Mouse (Mus musculus) neural tube, embryonic 14.5 days (tissue): Measurements from ENCODE around the gene Camkmt. TPM values are rescaled to one million over a fixed set of nuclear protein-coding genes. Genes with fewer than 3 reads are reported as not detected.
A peak's percentile ranks its signal among the peaks of the same experiment; 100 is the strongest.

Experiments
- ATAC-seq: fragments of 200-750 bp; cut with Nextera tagmentation; 2 replicates; pipeline ENCODE4 v1.8.0; 2017; ENCODE audit warnings: low read depth, mild to moderate bottlenecking, moderate TSS enrichment, moderate library complexity
- H3K27ac ChIP-seq: fragments of 300-500 bp; sonication (generic); 2 replicates; pipeline ENCODE4 v1.5.1; 2014; ENCODE audit warnings: low read depth, mild to moderate bottlenecking, control low read depth, low read length, moderate library complexity, mixed read lengths
- H3K27me3 ChIP-seq: fragments of 300-500 bp; sonication (generic); 2 replicates; pipeline ENCODE4 v1.6.1; 2014; ENCODE audit warnings: low read length; ENCODE audit not compliant: control insufficient read depth, insufficient read depth
- H3K36me3 ChIP-seq: fragments of 300-500 bp; sonication (generic); 2 replicates; pipeline ENCODE4 v1.6.1; 2014; ENCODE audit warnings: low read length, mixed read lengths; ENCODE audit not compliant: control insufficient read depth, insufficient read depth
- H3K4me1 ChIP-seq: fragments of 300-500 bp; sonication (generic); 2 replicates; pipeline ENCODE4 v1.6.1; 2014; ENCODE audit warnings: low read length; ENCODE audit not compliant: control insufficient read depth, insufficient read depth
- H3K4me2 ChIP-seq: fragments of 300-500 bp; sonication (generic); 2 replicates; pipeline ENCODE4 v1.6.1; 2014; ENCODE audit warnings: mild to moderate bottlenecking, low read depth, low read length, control low read depth
- H3K4me3 ChIP-seq: fragments of 300-500 bp; sonication (generic); 2 replicates; pipeline ENCODE4 v1.5.1; 2014; ENCODE audit warnings: low read depth, low read length, control low read depth, mixed read lengths
- H3K9ac ChIP-seq: fragments of 300-500 bp; sonication (generic); replicated peaks from 2 replicates; pipeline ENCODE4 v1.6.1; 2014; ENCODE audit warnings: low read depth, mild to moderate bottlenecking, control low read depth, low read length, mixed read lengths
- H3K9me3 ChIP-seq: fragments of 300-500 bp; sonication (generic); 2 replicates; pipeline ENCODE4 v1.6.1; 2016; ENCODE audit warnings: low read length; ENCODE audit not compliant: control insufficient read depth
- WGBS: fragments of 180-500 bp; shearing (Covaris S2); extraction: QIAGEN DNeasy Blood & Tissue Kit; methylation state at CpG from one replicate; pipeline ENCODE4 v1.1.7; 2014; 5-methylcytosine and 5-hydroxymethylcytosine counted together
- polyA plus RNA-seq: library from polyadenylated mRNA; unstranded; fragments of >200 nt; fragmentation: Nextera tagmentation; extraction: Ambion mirVana; gene quantifications from 2 replicates; pipeline ENCODE4 v1.2.1, GENCODE M21; 2014

Camkmt gene
- polyA plus RNA-seq, 1 experiment from 2014 or later, result 24.5 TPM

DNA sequence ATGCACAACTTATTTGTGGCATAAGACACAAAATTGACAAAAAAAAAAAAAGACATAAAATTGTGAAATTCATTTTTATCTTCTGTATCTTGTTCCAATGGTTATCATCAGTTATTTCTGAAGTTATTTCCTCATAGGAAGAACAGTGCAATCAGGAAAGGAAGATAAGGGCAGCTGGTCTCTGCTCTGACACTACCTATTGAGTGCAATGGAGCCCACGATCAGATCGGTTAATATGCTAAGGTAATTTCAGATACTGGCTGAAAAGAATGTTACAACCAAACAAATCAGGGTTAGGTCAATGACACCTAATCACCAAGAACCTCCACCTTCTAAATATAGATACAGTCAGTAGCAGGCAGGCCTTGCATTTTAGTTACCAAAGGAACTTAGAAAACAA is 5.0 kb upstream of the Camkmt start:
- ATAC-seq, result no peak
- no peak overlapping the region for H3K9ac ChIP-seq
- no peaks in the 10 kb centered on the region for H3K27me3 ChIP-seq
- no peak overlapping the region for H3K27ac ChIP-seq
- H3K36me3 ChIP-seq, result 0 out of 2 replicates have a peak, but pooled peaks cover 3% of the 10 kb centered on the region
- peaks cover 14% of the 10 kb centered on the region for H3K4me1 ChIP-seq
- no peak overlapping the region for H3K4me2 ChIP-seq
- no peak overlapping the region for H3K4me3 ChIP-seq
- no peaks in the 10 kb centered on the region for H3K9me3 ChIP-seq
- 92% methylated on average over 2 of the region's 2 CpGs for WGBS

DNA sequence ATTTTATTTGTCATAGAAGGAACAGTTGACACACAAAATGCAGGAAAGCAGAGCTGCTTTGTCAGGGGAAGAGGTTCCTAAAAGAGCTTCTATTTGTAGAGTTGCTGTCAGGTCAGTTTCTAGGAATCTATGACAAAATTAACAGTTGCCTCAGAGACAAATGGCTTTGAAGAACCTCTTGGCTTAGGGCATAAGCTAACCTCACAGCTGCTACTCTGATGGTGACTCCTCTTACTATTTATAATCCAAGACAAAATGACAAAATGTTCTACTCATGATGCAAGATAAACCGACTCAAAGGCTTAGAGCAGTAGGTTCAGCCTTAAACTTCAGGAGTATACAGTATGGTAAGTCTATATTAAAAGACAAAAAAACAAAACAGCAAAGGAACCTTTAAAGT is 3.9 kb upstream of the Camkmt start:
- Histone ChIP-seq H3K27ac (no peak overlapping the region), H3K36me3 (no peaks in the 10 kb centered on the region), H3K4me2 (no peak overlapping the region), H3K27me3 (no peaks in the 10 kb centered on the region), H3K4me1 (peaks cover 14% of the 10 kb centered on the region), H3K9me3 (no peaks in the 10 kb centered on the region), H3K4me3 (no peak overlapping the region), H3K9ac (no peak overlapping the region)
- 96% methylated on average over 1 of the region's 1 CpGs for WGBS
- ATAC-seq, result no peak

DNA sequence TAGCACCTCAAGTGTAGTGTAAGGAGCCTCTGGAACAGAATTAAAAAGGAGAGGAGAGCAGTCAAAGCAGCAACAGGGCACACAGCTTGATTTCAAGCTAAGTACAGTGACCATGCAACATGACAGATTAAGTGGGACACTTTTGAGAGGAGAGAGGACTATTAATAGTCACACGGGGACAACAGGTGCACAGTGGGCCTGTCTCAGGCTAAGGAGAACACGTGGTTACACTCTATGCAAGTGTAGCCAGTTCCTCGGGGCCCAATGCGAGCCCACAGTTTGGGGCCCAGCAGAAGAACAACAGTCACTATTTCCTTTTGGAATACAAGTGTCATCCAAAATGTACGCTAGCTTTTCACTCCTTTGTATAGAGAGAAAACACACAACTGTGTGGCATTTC is 2.8 kb upstream of the Camkmt start:
- Histone ChIP-seq H3K4me3 (no peak overlapping the region), H3K27ac (no peak overlapping the region), H3K4me1 (peaks cover 14% of the 10 kb centered on the region), H3K9ac (no peak overlapping the region), H3K27me3 (no peaks in the 10 kb centered on the region), H3K36me3 (no peaks in the 10 kb centered on the region), H3K9me3 (no peaks in the 10 kb centered on the region), H3K4me2 (no peak overlapping the region)
- no peak for ATAC-seq
- WGBS, result 94% methylated on average over 5 of the region's 5 CpGs

DNA sequence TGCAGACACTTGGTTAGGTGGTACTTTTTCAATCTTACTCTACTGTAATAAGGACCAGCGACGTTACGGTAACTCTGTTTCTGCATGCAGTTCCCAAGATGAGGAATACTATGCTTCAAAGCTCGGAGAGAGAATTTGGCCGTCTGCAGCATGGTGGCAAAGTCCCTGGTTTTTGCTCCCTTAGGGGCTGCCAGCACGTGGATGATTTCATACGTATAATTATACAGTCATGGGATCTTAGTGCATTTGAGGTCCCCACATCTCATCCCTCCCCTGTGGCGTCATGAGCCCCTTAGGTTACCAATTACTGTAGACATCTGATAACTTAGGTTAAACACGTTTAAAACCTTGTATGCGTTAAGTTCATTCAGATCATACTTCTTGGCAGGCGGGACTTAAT is 2.0 kb upstream of the Camkmt start:
- no peaks in the 10 kb centered on the region for H3K27me3 ChIP-seq
- H3K9ac ChIP-seq, result no peak overlapping the region
- H3K4me1 ChIP-seq, result peaks cover 14% of the 10 kb centered on the region
- H3K9me3 ChIP-seq, result no peaks in the 10 kb centered on the region
- no peak overlapping the region for H3K27ac ChIP-seq
- H3K4me3 ChIP-seq, result no peak overlapping the region
- H3K4me2 ChIP-seq, result peak overlapping the region; percentile 64; the same call in 1 of the 2 replicates
- 90% methylated on average over 11 of the region's 11 CpGs for WGBS
- ATAC-seq, result no peak
- H3K36me3 ChIP-seq, result no peaks in the 10 kb centered on the region

DNA sequence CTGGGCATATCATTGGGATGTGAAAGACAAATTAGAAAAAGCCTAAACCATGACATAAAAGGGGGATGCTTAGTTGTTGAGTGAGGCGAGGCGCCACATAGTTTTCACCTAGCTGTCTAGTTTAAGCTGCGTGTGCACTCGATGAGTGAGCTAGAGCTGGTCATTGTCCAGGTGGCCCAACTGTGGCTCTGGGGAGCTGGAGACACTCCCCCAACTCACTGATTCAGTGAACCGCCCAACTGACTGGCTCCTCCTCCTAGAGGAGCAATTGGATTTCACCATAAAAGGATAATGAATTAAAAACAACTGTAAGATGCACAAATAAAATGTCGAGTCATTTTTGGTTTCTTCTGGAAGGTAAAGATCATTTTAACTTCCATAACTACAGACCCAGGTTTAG is 1.3 kb upstream of the Camkmt start:
- Histone ChIP-seq H3K9me3 (no peaks in the 10 kb centered on the region), H3K27me3 (no peaks in the 10 kb centered on the region), H3K4me3 (peak overlapping the region; percentile 79), H3K9ac (peak overlapping the region; percentile 92; the same call in 1 of the 2 replicates), H3K4me1 (peaks cover 14% of the 10 kb centered on the region), H3K4me2 (peak overlapping the region; percentile 64), H3K36me3 (no peaks in the 10 kb centered on the region), H3K27ac (no peak overlapping the region)
- ATAC-seq, result no peak
- WGBS, result 52% methylated on average over 6 of the region's 6 CpGs

DNA sequence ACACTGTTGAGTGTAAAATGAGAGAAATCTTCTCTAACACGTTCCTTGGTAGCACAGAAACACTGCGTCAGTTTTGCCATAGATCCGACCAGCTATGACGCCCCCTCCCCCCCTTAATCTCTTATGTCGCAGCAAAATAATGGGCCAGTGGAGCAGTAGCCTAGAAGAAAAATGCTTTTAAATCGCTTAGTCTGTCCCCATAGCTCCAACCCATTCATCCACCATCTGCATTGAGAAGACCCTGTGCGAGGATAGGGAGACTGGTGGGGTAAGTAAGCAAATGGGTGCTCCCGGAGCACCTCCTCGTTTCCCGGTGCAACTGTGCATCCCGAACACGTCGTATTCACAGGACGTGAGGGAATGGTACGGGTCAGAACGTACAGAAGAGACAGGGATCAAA is 731 bp upstream of the Camkmt start:
- H3K9me3 ChIP-seq, result no peaks in the 10 kb centered on the region
- peak overlapping the region; percentile 64 for H3K4me2 ChIP-seq
- ATAC-seq, result peak; percentile 18
- peak overlapping the region; percentile 93 for H3K27ac ChIP-seq
- H3K4me1 ChIP-seq, result peaks cover 14% of the 10 kb centered on the region
- no peaks in the 10 kb centered on the region for H3K36me3 ChIP-seq
- H3K27me3 ChIP-seq, result no peaks in the 10 kb centered on the region
- peak overlapping the region; percentile 92 for H3K9ac ChIP-seq
- H3K4me3 ChIP-seq, result peak overlapping the region; percentile 79
- under 1% methylated on average over 16 of the region's 16 CpGs for WGBS

DNA sequence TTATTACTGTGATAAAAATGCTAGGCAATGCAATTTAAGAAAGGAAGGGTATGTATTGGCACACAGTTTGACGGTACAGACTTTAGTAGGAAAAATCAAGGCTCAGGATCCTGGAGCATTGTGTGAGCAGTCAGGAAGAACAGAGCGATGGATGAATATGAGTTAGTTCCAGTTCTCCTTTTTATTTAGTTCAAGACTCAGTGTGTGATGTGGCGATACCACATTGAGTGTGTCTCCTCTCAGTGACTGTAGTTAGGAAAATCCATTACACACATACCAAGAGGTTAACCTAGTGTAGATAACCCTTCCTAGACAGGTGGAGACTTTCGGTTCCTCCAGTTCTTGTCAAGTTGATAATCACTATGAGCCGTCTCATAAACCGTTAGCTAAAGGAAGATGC is 1.4 kb downstream of the Camkmt start:
- WGBS, result 97% methylated on average over 6 of the region's 6 CpGs
- no peaks in the 10 kb centered on the region for H3K27me3 ChIP-seq
- H3K4me3 ChIP-seq, result no peak overlapping the region

DNA sequence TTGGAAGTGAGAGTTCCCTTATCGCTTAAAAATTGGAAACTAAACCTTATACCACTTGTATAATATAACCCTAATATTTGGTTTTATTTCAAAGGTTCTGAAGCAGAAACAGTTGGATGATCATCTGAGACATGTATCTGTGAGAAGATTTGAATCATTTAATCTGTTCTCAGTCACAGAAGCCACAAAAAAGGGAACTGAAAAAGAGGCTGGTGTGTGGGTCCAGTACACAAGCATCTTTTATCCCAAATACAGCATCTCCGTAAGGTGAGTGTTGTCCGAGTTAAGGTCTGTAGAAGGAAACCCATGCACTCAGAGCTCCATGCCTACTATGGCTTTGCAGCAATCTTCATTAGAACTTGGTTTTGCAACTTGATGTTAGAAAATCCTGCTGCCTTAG is 6.0 kb downstream of the Camkmt start:
- no peak overlapping the region for H3K9ac ChIP-seq
- H3K4me1 ChIP-seq, result no peaks in the 10 kb centered on the region
- H3K9me3 ChIP-seq, result no peaks in the 10 kb centered on the region
- H3K4me2 ChIP-seq, result no peak overlapping the region
- H3K36me3 ChIP-seq, result 0 out of 2 replicates have a peak, but pooled peaks cover 3% of the 10 kb centered on the region
- WGBS, result 97% methylated on average over 3 of the region's 3 CpGs
- no peak overlapping the region for H3K4me3 ChIP-seq
- no peaks in the 10 kb centered on the region for H3K27me3 ChIP-seq
- no peak for ATAC-seq
- H3K27ac ChIP-seq, result no peak overlapping the region

More for the DNA sequence above, 1.4 kb downstream of the Camkmt start:
- no peaks in the 10 kb centered on the region for H3K36me3 ChIP-seq
- peak overlapping the region; percentile 64; the same call in 1 of the 2 replicates for H3K4me2 ChIP-seq
- no peak overlapping the region for H3K27ac ChIP-seq
- no peak overlapping the region for H3K9ac ChIP-seq
- H3K4me1 ChIP-seq, result peaks cover 14% of the 10 kb centered on the region
- no peaks in the 10 kb centered on the region for H3K9me3 ChIP-seq
- no peak for ATAC-seq

DNA sequence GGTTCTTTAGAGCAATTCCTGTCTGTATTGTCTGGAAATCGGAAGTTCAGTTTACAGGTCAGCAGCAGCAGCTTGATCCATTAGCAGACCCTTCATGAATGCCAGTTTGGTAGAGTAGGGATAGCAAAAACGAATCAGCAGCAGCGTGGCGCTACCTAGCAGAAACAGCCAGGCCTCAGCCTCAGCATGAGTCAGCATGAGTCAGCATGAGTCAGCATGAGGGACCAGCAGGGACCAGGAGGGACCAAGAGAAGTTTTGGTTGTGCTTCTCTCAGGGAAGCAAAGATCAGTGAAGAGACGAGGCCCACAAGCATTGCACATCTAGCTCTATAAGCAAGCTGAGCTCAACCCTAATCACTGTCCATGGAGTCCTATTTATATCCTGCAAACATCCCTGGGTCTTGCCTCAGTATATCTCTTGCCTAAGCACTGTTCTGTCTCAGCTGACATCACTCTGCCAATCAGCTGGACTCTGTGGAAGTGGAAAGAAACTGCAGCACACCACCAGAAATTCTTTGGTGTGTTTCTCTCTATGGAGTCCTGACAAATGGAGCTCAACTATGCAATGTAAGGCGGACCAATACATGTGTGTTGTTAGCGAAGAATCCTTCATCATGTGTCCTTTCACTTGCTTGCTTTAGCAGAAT is 8.4 kb downstream of the Camkmt start:
- no peak overlapping the region for H3K4me2 ChIP-seq
- no peak overlapping the region for H3K9ac ChIP-seq
- no peaks in the 10 kb centered on the region for H3K4me1 ChIP-seq
- no peaks in the 10 kb centered on the region for H3K27me3 ChIP-seq
- no peak for ATAC-seq
- no peak overlapping the region for H3K27ac ChIP-seq
- H3K36me3 ChIP-seq, result 0 out of 2 replicates have a peak, but pooled peaks cover 3% of the 10 kb centered on the region
- no peak overlapping the region for H3K4me3 ChIP-seq
- WGBS, result 95% methylated on average over 7 of the region's 7 CpGs
- no peaks in the 10 kb centered on the region for H3K9me3 ChIP-seq
